Mouse (Mus musculus): ENCODE results near the gene Unc5b. TPM values are rescaled to one million over a fixed set of nuclear protein-coding genes. Genes with fewer than 3 reads are reported as not detected.

Unc5b gene
- total and polyA plus RNA-seq, 3 experiments, result 0.04 to 0.21 (median 0.06) TPM

DNA sequence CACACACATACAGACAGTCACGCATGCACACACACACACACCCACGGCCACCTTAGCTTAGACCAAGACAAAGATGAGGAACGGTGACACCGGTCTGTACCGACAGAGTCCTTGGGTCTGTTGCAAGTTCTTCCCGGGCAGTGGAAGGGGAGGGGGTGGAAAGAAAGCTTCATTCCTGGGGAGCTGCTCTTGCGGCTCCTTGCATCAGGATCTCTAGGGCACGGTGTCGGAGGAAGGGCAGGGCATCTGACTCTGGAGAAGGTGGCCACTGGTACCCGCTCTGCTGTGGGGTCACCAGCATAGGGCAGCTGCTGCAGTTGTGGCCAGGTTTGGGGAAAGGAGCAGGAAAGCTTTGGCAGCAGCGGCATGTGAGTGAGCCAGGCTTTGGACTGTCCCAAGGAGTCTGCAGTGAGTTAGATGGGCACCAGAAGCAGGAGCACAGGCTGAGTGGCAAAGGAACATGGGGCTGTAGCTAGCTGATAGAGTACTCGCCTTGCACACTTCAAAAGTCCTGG lies 29.4 kb downstream of the Unc5b start:
- peaks cover 7 to 22% of the 10 kb centered on the region in 2 experiments for H3K4me1 ChIP-seq (ENCODE audit: control insufficient read depth in 1 of 2, insufficient read depth in 2 of 2)
- TF ChIP-seq IRF4 (IDR thresholded peaks at IDR 0.05; ENCODE audit: low read depth, low read length) (no peak), MXI1 (IDR thresholded peaks at IDR 0.05; ENCODE audit: low read depth, low read length) (no peak), RAD21 (IDR thresholded peaks at IDR 0.05; ENCODE audit: low read depth, low read length) (no peak), E2F4 (IDR thresholded peaks at IDR 0.05; ENCODE audit: insufficient replicate concordance, low read depth, low read length) (no peak), ETS1 (conservative IDR thresholded peaks at IDR 0.05; ENCODE audit: low read depth, low read length) (no peak), HCFC1 (IDR thresholded peaks at IDR 0.05; ENCODE audit: low read depth, low read length) (no peak), KAT2A (IDR thresholded peaks at IDR 0.05; ENCODE audit: insufficient replicate concordance, low read length) (no peak), TCF12 (IDR thresholded peaks at IDR 0.05; ENCODE audit: low read depth, low read length) (no peak), CHD1 (IDR thresholded peaks at IDR 0.05; ENCODE audit: low read depth, low read length) (no peak), TBP (conservative IDR thresholded peaks at IDR 0.05; ENCODE audit: low read depth, low read length) (no peak), BHLHE40 (IDR thresholded peaks at IDR 0.05; ENCODE audit: low read depth, low read length) (no peak), ELF1 (IDR thresholded peaks at IDR 0.05; ENCODE audit: low read depth, low read length) (no peak), CTCF (conservative IDR thresholded peaks at IDR 0.05 in 1 of 2, IDR thresholded peaks at IDR 0.05 in 1 of 2; ENCODE audit: low read depth in 2 of 2, low read length in 2 of 2) (no peak), NELFE (IDR thresholded peaks at IDR 0.05; ENCODE audit: low read depth, low read length) (no peak), JUND (conservative IDR thresholded peaks at IDR 0.05; ENCODE audit: low read depth, low read length) (no peak), CHD2 (IDR thresholded peaks at IDR 0.05; ENCODE audit: low read length) (no peak)
- in situ Hi-C loops (cut with MboI; ENCODE audit: low pct_ligation_motif_present, low pct_unique_long_range_greater_than_20kb, low sequenced_read_pairs) (no loop called here), dilution Hi-C loops (cut with MboI; ENCODE audit: extremely low pct_ligation_motif_present, extremely low pct_unique_long_range_greater_than_20kb, low sequenced_read_pairs) (no loop called here)
- no peaks in the 10 kb centered on the region for H3K36me3 ChIP-seq (replicated peaks in 1 of 2; ENCODE audit: control insufficient read depth in 1 of 2, insufficient read depth in 1 of 2, low read length in 1 of 2)
- no peak for DNase-seq (ENCODE audit: extremely low read depth)
- H3K9me3 ChIP-seq (replicated peaks; ENCODE audit: low read length), result no peaks in the 10 kb centered on the region
- no peak overlapping the region for H3K4me3 ChIP-seq (replicated peaks in 1 of 3; ENCODE audit: low read depth in 2 of 3, low read length in 2 of 3, poor library complexity in 1 of 3)
- no peaks in the 10 kb centered on the region for H3K79me2 ChIP-seq (replicated peaks; ENCODE audit: control insufficient read depth, extremely low read depth, insufficient read depth, poor library complexity, severe bottlenecking)
- no peak overlapping the region for H3K4me2 ChIP-seq (ENCODE audit: insufficient read depth, low read depth, poor library complexity, severe bottlenecking)
- peaks cover 96% of the 10 kb centered on the region for H3K27me3 ChIP-seq (replicated peaks)
- H3K9ac ChIP-seq (ENCODE audit: insufficient read depth, low read depth), result no peak overlapping the region
- H3K27ac ChIP-seq (ENCODE audit: insufficient read depth, low read depth), result no peak overlapping the region

GRCm38 (mm10) chr10:60801168-60801897 lies 30.0 kb downstream of the Unc5b start:
- peak; percentile 61 for DNase-seq (ENCODE audit: extremely low read depth)
- in situ Hi-C loops (cut with MboI; ENCODE audit: low pct_ligation_motif_present, low pct_unique_long_range_greater_than_20kb, low sequenced_read_pairs) (no loop called here), dilution Hi-C loops (cut with MboI; ENCODE audit: extremely low pct_ligation_motif_present, extremely low pct_unique_long_range_greater_than_20kb, low sequenced_read_pairs) (no loop called here)
- peak overlapping the region; percentile 7; the same call in 1 of the 2 replicates for H3K4me2 ChIP-seq (ENCODE audit: insufficient read depth, low read depth, poor library complexity, severe bottlenecking)
- no peaks in the 10 kb centered on the region for H3K9me3 ChIP-seq (replicated peaks; ENCODE audit: low read length)
- H3K4me3 ChIP-seq (replicated peaks in 1 of 3; ENCODE audit: low read depth in 2 of 3, low read length in 2 of 3, poor library complexity in 1 of 3), result no peak overlapping the region
- H3K4me1 ChIP-seq (ENCODE audit: control insufficient read depth in 1 of 2, insufficient read depth in 2 of 2), result peaks cover 7 to 22% of the 10 kb centered on the region in 2 experiments
- TF ChIP-seq TCF12 (IDR thresholded peaks at IDR 0.05; ENCODE audit: low read depth, low read length) (peak; percentile 71), IRF4 (IDR thresholded peaks at IDR 0.05; ENCODE audit: low read depth, low read length) (0 out of 2 replicates have a peak, but pooled peaks have one; percentile 9), ETS1 (conservative IDR thresholded peaks at IDR 0.05; ENCODE audit: low read depth, low read length) (peak; percentile 42; the same call in 1 of the 2 replicates), BHLHE40 (IDR thresholded peaks at IDR 0.05; ENCODE audit: low read depth, low read length) (peak; percentile 67), NELFE (IDR thresholded peaks at IDR 0.05; ENCODE audit: low read depth, low read length) (no peak), CHD1 (IDR thresholded peaks at IDR 0.05; ENCODE audit: low read depth, low read length) (no peak), CHD2 (IDR thresholded peaks at IDR 0.05; ENCODE audit: low read length) (peak; percentile 32; the same call in 1 of the 2 replicates), EP300 (IDR thresholded peaks at IDR 0.05; ENCODE audit: low read length) (peak; percentile 63), E2F4 (IDR thresholded peaks at IDR 0.05; ENCODE audit: insufficient replicate concordance, low read depth, low read length) (no peak)
- H3K79me2 ChIP-seq (replicated peaks; ENCODE audit: control insufficient read depth, extremely low read depth, insufficient read depth, poor library complexity, severe bottlenecking), result no peaks in the 10 kb centered on the region
- H3K27ac ChIP-seq (ENCODE audit: insufficient read depth, low read depth), result no peak overlapping the region
- H3K36me3 ChIP-seq (replicated peaks in 1 of 2; ENCODE audit: control insufficient read depth in 1 of 2, insufficient read depth in 1 of 2, low read length in 1 of 2), result no peaks in the 10 kb centered on the region
- H3K27me3 ChIP-seq (replicated peaks), result peaks cover 98% of the 10 kb centered on the region
- H3K9ac ChIP-seq (ENCODE audit: insufficient read depth, low read depth), result no peak overlapping the region
